Mouse (Mus musculus): ENCODE measurements at regions not wholly inside any gene's neighbourhood (a gene's known extent, or its start where the extent isn't known, plus 50 kb on each side); places are given as distances from the start of the nearest gene placed in this dataset.

DNA sequence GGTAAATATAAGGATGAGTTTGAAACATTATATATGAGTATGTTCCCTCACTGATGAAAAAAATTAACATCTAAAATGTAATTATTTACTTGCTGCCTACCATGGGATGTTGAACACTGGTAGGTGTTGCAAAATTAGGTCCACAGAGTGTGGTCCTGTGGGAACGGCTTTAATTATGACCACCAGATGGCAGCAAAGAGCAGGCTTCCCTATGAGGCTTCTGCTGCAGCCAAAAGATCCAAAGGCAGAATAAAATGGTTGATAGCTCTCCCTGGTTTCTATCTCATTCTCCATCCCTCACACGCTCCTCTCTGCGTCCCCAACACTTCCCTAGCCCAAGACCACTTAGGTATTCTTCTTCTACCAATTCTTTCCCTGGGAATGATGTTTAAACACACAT, 54.6 kb upstream of the Cit start:
- ATAC-seq (replicated peaks; ENCODE audit: poor library complexity, severe bottlenecking) = peak; percentile 77
